In the genomic region with DNA sequence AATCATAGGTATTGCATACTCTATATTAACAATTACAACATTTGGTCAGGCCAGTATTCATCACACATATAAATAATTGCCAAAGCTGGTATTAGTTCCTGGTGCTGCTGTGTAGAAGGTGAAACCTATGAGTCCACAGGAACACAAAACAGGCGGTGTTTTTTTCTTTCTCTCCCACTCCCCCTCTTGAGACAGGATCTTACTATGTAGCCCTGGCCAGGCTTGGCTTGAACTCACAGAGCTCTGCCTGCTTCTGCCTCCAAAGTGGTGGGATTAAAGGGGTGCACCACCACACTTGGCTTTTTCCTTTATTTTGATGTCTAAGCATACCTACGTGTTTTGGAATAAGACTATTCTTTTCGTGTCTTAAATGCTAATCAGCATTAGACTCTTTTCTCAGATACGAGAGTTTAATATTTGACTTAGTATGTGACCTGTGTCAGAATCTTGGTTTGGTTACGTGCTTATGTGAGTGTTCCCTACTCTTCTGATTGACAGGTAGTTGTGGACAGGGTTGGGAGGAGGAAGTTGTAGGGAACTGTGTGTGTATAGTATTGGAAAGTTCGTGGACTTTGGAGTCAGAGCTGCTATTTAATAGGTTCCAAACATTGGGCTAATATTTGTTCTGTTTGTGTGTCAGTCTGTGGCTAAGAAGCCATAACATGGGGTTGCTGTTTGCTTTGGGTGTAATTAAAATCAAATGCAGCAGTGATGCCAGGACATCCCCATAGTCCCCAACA, we compare ENCODE assay signal across 26 mouse cellular contexts. TPM values are rescaled to one million over a fixed set of nuclear protein-coding genes. Genes with fewer than 3 reads are reported as not detected.
DNase-seq lines count a peak whose midpoint lies in the region; ATAC-seq and TF ChIP-seq lines count a peak whose summit lies in the region.
"Had no signal": no experiment of that assay in that cellular context is flagged by ENCODE, and none has a peak within 500 bp of the region (broad histone marks: within the 10 kb centered on the region; RNA-seq: fewer than 3 reads in every experiment).

No protein-coding gene starts in this region.

- H3K9ac ChIP-seq in midbrain, embryonic 11.5 days (ENCODE audit: low read length) = no peak overlapping the region
- H3K9ac ChIP-seq in midbrain, embryonic 16.5 days (ENCODE audit: low read depth, low read length) = no peak overlapping the region
- no peak overlapping the region for H3K9ac ChIP-seq in liver, embryonic 12.5 days
- H3K9ac ChIP-seq in liver, postnatal 0 days (replicated peaks) = no peak overlapping the region
- H3K9ac ChIP-seq: forebrain, embryonic 13.5 days; hindbrain, embryonic 13.5 days; midbrain, embryonic 13.5 days had no signal

- H3K27ac ChIP-seq in midbrain, embryonic 11.5 days (ENCODE audit: low read depth, low read length) = no peak overlapping the region
- H3K27ac ChIP-seq in midbrain, embryonic 16.5 days (ENCODE audit: low read length) = no peak overlapping the region
- no peak overlapping the region for H3K27ac ChIP-seq in liver, embryonic 12.5 days
- peak overlapping the region; percentile 81 for H3K27ac ChIP-seq in liver, postnatal 0 days (ENCODE audit: low read depth)
- H3K27ac ChIP-seq: forebrain, embryonic 13.5 days; hindbrain, embryonic 13.5 days; midbrain, embryonic 13.5 days had no signal

- H3K4me2 ChIP-seq in midbrain, embryonic 11.5 days = no peak overlapping the region
- H3K4me2 ChIP-seq in midbrain, embryonic 16.5 days (ENCODE audit: low read length) = no peak overlapping the region
- no peak overlapping the region for H3K4me2 ChIP-seq in liver, embryonic 12.5 days
- H3K4me2 ChIP-seq in liver, postnatal 0 days (ENCODE audit: low read depth, low read length) = no peak overlapping the region
- H3K4me2 ChIP-seq: forebrain, embryonic 13.5 days; heart, embryonic 11.5 days; hindbrain, embryonic 13.5 days; midbrain, embryonic 13.5 days had no signal

- H3K9me3 ChIP-seq in midbrain, embryonic 11.5 days (ENCODE audit: control insufficient read depth, low read length) = no peaks in the 10 kb centered on the region
- H3K9me3 ChIP-seq in midbrain, embryonic 16.5 days (replicated peaks; ENCODE audit: control insufficient read depth, low read length, poor library complexity, severe bottlenecking) = no peaks in the 10 kb centered on the region
- H3K9me3 ChIP-seq in liver, embryonic 12.5 days (replicated peaks) = no peaks in the 10 kb centered on the region
- no peaks in the 10 kb centered on the region for H3K9me3 ChIP-seq in liver, postnatal 0 days (ENCODE audit: low read length)
- H3K9me3 ChIP-seq: forebrain, embryonic 13.5 days; hindbrain, embryonic 13.5 days; megakaryocyte, embryonic 14.5 days; midbrain, embryonic 13.5 days had no signal

- WGBS in midbrain, embryonic 11.5 days = 90% methylated on average over 6 of the region's 6 CpGs
- WGBS in midbrain, embryonic 16.5 days = 94% methylated on average over 6 of the region's 6 CpGs
- WGBS in liver, embryonic 12.5 days (ENCODE audit: insufficient replicate concordance) = 72% methylated on average over 6 of the region's 6 CpGs
- 68% methylated on average over 6 of the region's 6 CpGs for WGBS in liver, postnatal 0 days (ENCODE audit: insufficient replicate concordance)

- H3K4me1 ChIP-seq in midbrain, embryonic 11.5 days (ENCODE audit: control insufficient read depth, insufficient read depth, low read length) = no peaks in the 10 kb centered on the region
- H3K4me1 ChIP-seq in midbrain, embryonic 16.5 days (ENCODE audit: control insufficient read depth, insufficient read depth, low read length) = no peaks in the 10 kb centered on the region
- H3K4me1 ChIP-seq in liver, embryonic 12.5 days = no peaks in the 10 kb centered on the region
- H3K4me1 ChIP-seq in liver, postnatal 0 days (ENCODE audit: insufficient read depth) = no peaks in the 10 kb centered on the region
- H3K4me1 ChIP-seq: forebrain, embryonic 13.5 days; hindbrain, embryonic 13.5 days; midbrain, embryonic 13.5 days had no signal

- TF ChIP-seq EP300 in liver, postnatal 0 days (IDR thresholded peaks at IDR 0.05; ENCODE audit: low read depth) = no peak

- no peak overlapping the region for H3K4me3 ChIP-seq in midbrain, embryonic 11.5 days (ENCODE audit: low read depth, low read length)
- no peak overlapping the region for H3K4me3 ChIP-seq in midbrain, embryonic 16.5 days (ENCODE audit: low read depth, low read length)
- H3K4me3 ChIP-seq in liver, embryonic 12.5 days = no peak overlapping the region
- H3K4me3 ChIP-seq in liver, postnatal 0 days (ENCODE audit: low read depth, low read length) = no peak overlapping the region
- H3K4me3 ChIP-seq: forebrain, embryonic 13.5 days; hindbrain, embryonic 13.5 days; megakaryocyte, embryonic 14.5 days; midbrain, embryonic 13.5 days had no signal

- no peaks in the 10 kb centered on the region for H3K27me3 ChIP-seq in midbrain, embryonic 11.5 days (ENCODE audit: control insufficient read depth, insufficient read depth, low read length)
- H3K27me3 ChIP-seq in midbrain, embryonic 16.5 days (ENCODE audit: control insufficient read depth, insufficient read depth, low read depth, low read length) = no peaks in the 10 kb centered on the region
- H3K27me3 ChIP-seq in liver, embryonic 12.5 days (replicated peaks) = no peaks in the 10 kb centered on the region
- no peaks in the 10 kb centered on the region for H3K27me3 ChIP-seq in liver, postnatal 0 days (ENCODE audit: insufficient read depth, low read length)
- H3K27me3 ChIP-seq: forebrain, embryonic 13.5 days; hindbrain, embryonic 13.5 days; megakaryocyte, embryonic 14.5 days; midbrain, embryonic 13.5 days had no signal

- no peak for ATAC-seq in midbrain, embryonic 11.5 days (ENCODE audit: low FRiP score)
- ATAC-seq in midbrain, embryonic 16.5 days = no peak
- peak; percentile 55 for ATAC-seq in liver, embryonic 12.5 days
- ATAC-seq in liver, postnatal 0 days = peak; percentile 99
- no peak for ATAC-seq in CD4-positive, CD25-positive, alpha-beta regulatory T cell, adult 4 months
- ATAC-seq: forebrain, embryonic 13.5 days; lung, postnatal 0 days; midbrain, embryonic 13.5 days had no signal

- H3K36me3 ChIP-seq in midbrain, embryonic 11.5 days (ENCODE audit: control insufficient read depth, insufficient read depth, low read length) = peaks cover 9% of the 10 kb centered on the region; the same call in 1 of the 2 replicates
- H3K36me3 ChIP-seq in midbrain, embryonic 16.5 days (ENCODE audit: control insufficient read depth, insufficient read depth, low read length) = peaks cover 9% of the 10 kb centered on the region; the same call in 1 of the 2 replicates
- H3K36me3 ChIP-seq in liver, embryonic 12.5 days = peaks cover 52% of the 10 kb centered on the region
- peaks cover 22% of the 10 kb centered on the region for H3K36me3 ChIP-seq in liver, postnatal 0 days (replicated peaks; ENCODE audit: insufficient read depth, low read length)

- peak; percentile 67 for DNase-seq in midbrain, embryonic 11.5 days (ENCODE audit: low spot score, missing footprints)
- DNase-seq in liver, postnatal 0 days = no peak
- DNase-seq in cerebellum, postnatal 10 days = no peak
- no peak for DNase-seq in right cerebral cortex, adult 18-20 months
- DNase-seq in right cerebral cortex, adult 2 months (ENCODE audit: low spot score in 2 of 2) = no peak
- DNase-seq: adrenal gland, postnatal 36 days; cerebellum, adult 18-20 months; cerebellum, postnatal 25 days; gastrocnemius, postnatal 14 days; heart, adult 18-20 months; heart, postnatal 36 days; kidney, adult 2 months; kidney, postnatal 36 days; lung, adult 18-20 months; lung, postnatal 4 days; right cerebral cortex, postnatal 25 days; thymus, postnatal 14 days had no signal

- no peak for TF ChIP-seq CTCF in liver, postnatal 0 days (IDR thresholded peaks at IDR 0.05; ENCODE audit: low read depth)

RNA-seq across cellular contexts. Expression of gene Mettl8, which starts 28.2 kb away (rescaled TPM):
- polyA plus RNA-seq in midbrain, embryonic 11.5 days (2014; fragmentation: Nextera tagmentation; extraction: Ambion mirVana) = 22.3 and 22.8 TPM in 2 replicates
- polyA plus RNA-seq in midbrain, embryonic 16.5 days (2015; fragmentation: Nextera tagmentation; extraction: Ambion mirVana) = 11.2 and 12.6 TPM in 2 replicates
- polyA plus RNA-seq in liver, embryonic 12.5 days (2016; fragmentation: Nextera tagmentation; extraction: Ambion mirVana) = 13.4 and 13.6 TPM in 2 replicates
- 3.8 and 4.0 TPM in 2 replicates for polyA plus RNA-seq in liver, postnatal 0 days (2015; fragmentation: Nextera tagmentation; extraction: Ambion mirVana)
- polyA plus RNA-seq in CD4-positive, CD25-positive, alpha-beta regulatory T cell, adult 4 months (2017; shearing (Covaris generic)) = 10 to 100 TPM; 22.3 to 24.8 TPM

RNA-seq across cellular contexts. Expression of gene Dcaf17, which starts 28.5 kb away (rescaled TPM):
- 40.5 and 43.4 TPM in 2 replicates for polyA plus RNA-seq in midbrain, embryonic 11.5 days (2014; fragmentation: Nextera tagmentation; extraction: Ambion mirVana)
- 31.2 and 33.2 TPM in 2 replicates for polyA plus RNA-seq in midbrain, embryonic 16.5 days (2015; fragmentation: Nextera tagmentation; extraction: Ambion mirVana)
- 21.4 and 23.1 TPM in 2 replicates for polyA plus RNA-seq in liver, embryonic 12.5 days (2016; fragmentation: Nextera tagmentation; extraction: Ambion mirVana)
- 10.8 and 11.8 TPM in 2 replicates for polyA plus RNA-seq in liver, postnatal 0 days (2015; fragmentation: Nextera tagmentation; extraction: Ambion mirVana)
- polyA plus RNA-seq in CD4-positive, CD25-positive, alpha-beta regulatory T cell, adult 4 months (2017; shearing (Covaris generic)) = 10 to 100 TPM; 25.2 to 27.4 TPM

RNA-seq across cellular contexts. Expression of gene Cybrd1, which starts 34.1 kb away (rescaled TPM):
- polyA plus RNA-seq in midbrain, embryonic 11.5 days (2014; fragmentation: Nextera tagmentation; extraction: Ambion mirVana) = 0.22 and 0.26 TPM in 2 replicates
- polyA plus RNA-seq in midbrain, embryonic 16.5 days (2015; fragmentation: Nextera tagmentation; extraction: Ambion mirVana) = 2.2 and 3.5 TPM in 2 replicates
- 0.97 and 1.1 TPM in 2 replicates for polyA plus RNA-seq in liver, embryonic 12.5 days (2016; fragmentation: Nextera tagmentation; extraction: Ambion mirVana)
- polyA plus RNA-seq in liver, postnatal 0 days (2015; fragmentation: Nextera tagmentation; extraction: Ambion mirVana) = 0.20 and 0.22 TPM in 2 replicates
- under 1 TPM; 0.25 to 0.26 TPM for polyA plus RNA-seq in CD4-positive, CD25-positive, alpha-beta regulatory T cell, adult 4 months (2017; shearing (Covaris generic))

Comparison
In these comparisons a context has a peak if more than half of its experiments do, and no peak if none do; other contexts are left out.
1. ATAC-seq: peak in liver, embryonic 12.5 days (single experiment) and liver, postnatal 0 days (single experiment); none in midbrain, embryonic 11.5 days (single experiment), midbrain, embryonic 16.5 days (single experiment) and CD4-positive, CD25-positive, alpha-beta regulatory T cell, adult 4 months (single experiment).